Mouse (Mus musculus) ES-Bruce4 (cell line): Measurements from ENCODE around the gene Btn1a1. TPM values are rescaled to one million over a fixed set of nuclear protein-coding genes. Genes with fewer than 3 reads are reported as not detected.

ENCODE experiments used
- H3K27ac ChIP-seq: 2 replicates; pipeline ENCODE4 v1.5.1; 2012; ENCODE audit warnings: low read length, inconsistent platforms; ENCODE audit not compliant: insufficient read depth
- H3K27me3 ChIP-seq: 2 replicates; pipeline ENCODE4 v1.6.1; 2012; ENCODE audit warnings: mild to moderate bottlenecking, low read length, inconsistent platforms; ENCODE audit not compliant: control insufficient read depth, poor library complexity, insufficient read depth, severe bottlenecking
- H3K36me3 ChIP-seq: 2 replicates; pipeline ENCODE4 v1.6.1; 2012; ENCODE audit warnings: inconsistent platforms, mild to moderate bottlenecking, low read length, moderate library complexity; ENCODE audit not compliant: control insufficient read depth, poor library complexity, insufficient read depth, severe bottlenecking
- H3K4me1 ChIP-seq: one replicate; pipeline ENCODE4 v1.8.1; 2011; ENCODE audit warnings: low read length; ENCODE audit not compliant: control insufficient read depth, insufficient read depth
- H3K4me3 ChIP-seq: 2 replicates; pipeline ENCODE4 v1.5.1; 2011; ENCODE audit warnings: low read depth, mild to moderate bottlenecking, low read length
- H3K9ac ChIP-seq: 2 replicates; pipeline ENCODE4 v1.6.1; 2012; ENCODE audit warnings: low read depth, mild to moderate bottlenecking, inconsistent platforms; ENCODE audit not compliant: poor library complexity, severe bottlenecking
- H3K9me3 ChIP-seq: replicated peaks from 2 replicates; pipeline ENCODE4 v1.6.1; 2012; ENCODE audit warnings: mild to moderate bottlenecking, low read length, inconsistent platforms; ENCODE audit not compliant: control insufficient read depth, poor library complexity, insufficient read depth, severe bottlenecking
- CTCF ChIP-seq: IDR thresholded peaks from one replicate; pipeline ENCODE4 v1.8.1; 2011; ENCODE audit warnings: low read depth, low read length
- EP300 ChIP-seq: IDR thresholded peaks from 2 replicates; pipeline ENCODE4 v1.6.1; 2011; ENCODE audit warnings: low read depth, low read length; ENCODE audit not compliant: insufficient read depth
- POLR2A ChIP-seq: IDR thresholded peaks from one replicate; pipeline ENCODE4 v1.8.1; 2011; ENCODE audit warnings: low read length; ENCODE audit not compliant: insufficient read depth
- polyA plus RNA-seq: library from polyadenylated mRNA; stranded (reverse); fragments of >200 nt; gene quantifications from 2 replicates; pipeline ENCODE4 v1.2.4, GENCODE M21; 2011; ENCODE audit warnings: low read depth; ENCODE audit not compliant: missing spikeins, insufficient read depth, insufficient read length

Gene Btn1a1
- polyA plus RNA-seq, 1 experiment: 0.40 TPM

DNA sequence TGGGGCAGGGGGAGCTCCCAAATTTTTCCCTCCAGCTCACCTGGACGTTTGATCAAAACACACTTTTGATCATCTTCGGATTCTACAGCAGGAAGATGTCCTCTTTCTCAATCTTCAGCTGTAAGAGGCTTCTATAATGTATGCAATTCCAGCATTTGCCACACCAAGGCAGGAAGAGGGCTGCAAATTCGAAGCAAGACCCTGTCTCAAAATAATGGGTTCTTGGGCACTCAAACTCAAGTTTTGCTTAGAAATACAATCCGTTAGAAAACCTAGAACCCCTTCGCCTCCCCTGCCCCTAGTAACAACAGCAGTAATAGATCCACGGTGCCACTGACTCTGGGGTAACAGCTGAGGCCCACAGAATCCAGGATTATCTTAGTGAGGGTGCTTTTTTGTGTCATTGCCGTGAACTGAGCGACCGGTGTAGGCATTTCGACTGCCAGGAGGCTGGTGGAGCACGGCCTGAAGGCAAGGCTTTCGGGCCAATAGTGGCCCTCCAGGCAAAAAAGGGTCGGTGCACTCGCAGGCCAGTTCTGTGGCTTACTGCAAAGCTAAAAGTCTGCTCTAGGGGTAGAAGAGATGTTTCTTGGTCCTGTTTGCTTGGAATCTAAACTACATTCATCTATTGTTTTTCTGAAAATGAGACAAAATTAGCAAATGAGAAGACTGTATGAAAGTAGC lies 40.1 kb upstream of the Btn1a1 start:
- Histone ChIP-seq H3K27ac (peak overlapping the region; percentile 76), H3K4me1 (peaks cover 8% of the 10 kb centered on the region), H3K36me3 (no peaks in the 10 kb centered on the region), H3K4me3 (peak overlapping the region; percentile 79), H3K9me3 (no peaks in the 10 kb centered on the region), H3K27me3 (no peaks in the 10 kb centered on the region), H3K9ac (peak overlapping the region; percentile 71)
- TF ChIP-seq CTCF: no peak

DNA sequence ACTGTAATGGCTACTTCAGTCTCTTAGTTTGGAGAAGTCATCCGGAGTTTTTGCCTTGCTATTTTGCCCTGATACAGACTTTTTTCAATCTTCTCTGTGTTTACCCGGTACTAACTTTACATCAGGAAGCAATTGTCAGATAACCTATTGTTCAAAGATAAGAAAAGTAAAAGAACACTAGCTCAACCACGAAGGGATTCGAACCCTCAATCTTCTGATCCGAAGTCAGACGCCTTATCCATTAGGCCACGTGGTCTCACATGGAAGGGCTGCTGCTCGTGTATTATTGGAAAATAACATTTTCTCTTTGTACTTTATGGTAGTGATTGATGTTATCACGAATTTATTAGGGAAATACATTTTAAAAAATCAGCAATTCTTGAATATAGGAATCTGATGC lies 38.1 kb upstream of the Btn1a1 start:
- no peaks in the 10 kb centered on the region for H3K36me3 ChIP-seq
- peak overlapping the region; percentile 75; the same call in 1 of the 2 replicates for H3K9ac ChIP-seq
- peak overlapping the region; percentile 70; the same call in 1 of the 2 replicates for H3K27ac ChIP-seq
- TF ChIP-seq POLR2A (no peak), CTCF (no peak), EP300 (no peak)
- peak overlapping the region; percentile 10; the same call in 1 of the 2 replicates for H3K4me3 ChIP-seq
- H3K27me3 ChIP-seq: no peaks in the 10 kb centered on the region
- no peaks in the 10 kb centered on the region for H3K9me3 ChIP-seq
- peaks cover 5% of the 10 kb centered on the region for H3K4me1 ChIP-seq

DNA sequence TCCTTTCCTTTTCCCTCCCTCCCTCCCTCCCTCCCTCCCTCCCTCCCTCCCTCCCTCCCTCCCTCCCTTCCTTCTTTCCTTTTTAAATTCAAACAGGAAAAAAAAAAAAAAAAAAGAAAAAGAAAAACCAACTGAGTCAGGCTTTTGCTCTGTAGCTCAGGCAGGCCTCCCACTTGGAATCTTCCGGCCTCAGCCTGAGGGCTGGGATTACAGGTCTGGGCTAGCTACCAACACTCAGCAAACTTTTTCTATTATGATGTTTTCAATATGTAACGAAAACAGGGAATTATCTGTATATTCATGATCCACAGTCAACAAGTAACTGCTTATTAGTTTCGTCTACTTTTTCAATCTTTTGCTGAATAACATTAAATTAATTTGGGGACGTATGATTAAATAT lies 37.2 kb upstream of the Btn1a1 start:
- Histone ChIP-seq H3K4me1 (peaks cover 3% of the 10 kb centered on the region), H3K27ac (no peak overlapping the region)

DNA sequence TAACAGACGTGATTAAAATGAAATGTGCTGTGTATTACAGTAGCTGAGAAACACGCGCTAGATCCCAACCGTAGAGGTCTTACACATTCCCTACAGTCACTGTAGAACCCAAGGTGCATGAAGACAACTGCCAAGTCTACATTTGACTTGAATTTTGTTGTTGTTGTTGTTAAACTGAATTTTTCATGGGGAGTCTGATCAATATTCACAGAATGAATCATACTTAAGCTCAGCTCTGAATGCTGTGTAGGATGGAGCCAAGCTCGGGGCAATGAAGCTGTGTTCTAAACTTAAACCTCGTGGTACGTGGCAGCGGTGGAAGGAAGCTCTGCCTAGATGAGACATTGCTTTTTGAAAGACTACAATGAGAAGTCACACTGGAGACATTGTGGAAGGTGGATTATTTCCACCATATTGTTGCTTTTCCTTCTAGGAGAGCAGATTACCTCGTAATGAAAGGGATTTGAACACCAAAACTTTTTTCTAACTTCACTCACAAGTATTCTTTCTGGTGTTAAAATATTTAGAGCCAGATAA lies 36.4 kb upstream of the Btn1a1 start:
- H3K9me3 ChIP-seq: no peaks in the 10 kb centered on the region
- no peak for TF ChIP-seq POLR2A
- TF ChIP-seq EP300: no peak
- TF ChIP-seq CTCF: no peak
- H3K9ac ChIP-seq: peak overlapping the region; percentile 51
- H3K27ac ChIP-seq: peak overlapping the region; percentile 25
- no peaks in the 10 kb centered on the region for H3K27me3 ChIP-seq
- peak overlapping the region; percentile 70 for H3K4me3 ChIP-seq
- H3K36me3 ChIP-seq: no peaks in the 10 kb centered on the region
- peaks cover 3% of the 10 kb centered on the region for H3K4me1 ChIP-seq

More for the DNA sequence above, 37.2 kb upstream of the Btn1a1 start:
- Histone ChIP-seq H3K36me3 (no peaks in the 10 kb centered on the region), H3K9me3 (no peaks in the 10 kb centered on the region), H3K27me3 (no peaks in the 10 kb centered on the region), H3K4me3 (no peak overlapping the region), H3K9ac (0 out of 2 replicates have a peak overlapping the region, but pooled peaks have one; percentile 75)
- TF ChIP-seq POLR2A: no peak
- no peak for TF ChIP-seq EP300
- no peak for TF ChIP-seq CTCF

DNA sequence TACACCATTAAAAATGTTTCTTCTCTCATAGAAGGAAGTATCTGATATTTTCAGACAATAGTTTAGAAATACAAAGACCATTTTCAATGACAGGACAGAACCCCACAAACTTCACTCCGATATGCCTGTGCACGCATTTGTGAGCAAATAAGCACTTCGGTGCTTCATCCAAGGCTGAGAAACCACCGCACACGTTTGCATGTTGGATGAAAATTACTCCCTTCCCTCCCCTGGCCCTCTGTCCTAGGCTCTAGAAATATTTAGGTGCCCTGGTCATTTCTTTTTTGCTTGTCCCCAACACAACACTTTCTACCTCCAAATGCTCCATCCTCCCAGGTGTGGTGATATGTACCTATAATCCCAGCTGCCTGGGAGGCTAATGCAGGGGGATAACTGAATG lies 35.8 kb upstream of the Btn1a1 start:
- TF ChIP-seq EP300 (no peak), CTCF (no peak), POLR2A (no peak)
- Histone ChIP-seq H3K4me3 (peak overlapping the region; percentile 57), H3K9ac (peak overlapping the region; percentile 51), H3K4me1 (peaks cover 3% of the 10 kb centered on the region), H3K27me3 (no peaks in the 10 kb centered on the region), H3K36me3 (no peaks in the 10 kb centered on the region), H3K27ac (peak overlapping the region; percentile 30), H3K9me3 (no peaks in the 10 kb centered on the region)

DNA sequence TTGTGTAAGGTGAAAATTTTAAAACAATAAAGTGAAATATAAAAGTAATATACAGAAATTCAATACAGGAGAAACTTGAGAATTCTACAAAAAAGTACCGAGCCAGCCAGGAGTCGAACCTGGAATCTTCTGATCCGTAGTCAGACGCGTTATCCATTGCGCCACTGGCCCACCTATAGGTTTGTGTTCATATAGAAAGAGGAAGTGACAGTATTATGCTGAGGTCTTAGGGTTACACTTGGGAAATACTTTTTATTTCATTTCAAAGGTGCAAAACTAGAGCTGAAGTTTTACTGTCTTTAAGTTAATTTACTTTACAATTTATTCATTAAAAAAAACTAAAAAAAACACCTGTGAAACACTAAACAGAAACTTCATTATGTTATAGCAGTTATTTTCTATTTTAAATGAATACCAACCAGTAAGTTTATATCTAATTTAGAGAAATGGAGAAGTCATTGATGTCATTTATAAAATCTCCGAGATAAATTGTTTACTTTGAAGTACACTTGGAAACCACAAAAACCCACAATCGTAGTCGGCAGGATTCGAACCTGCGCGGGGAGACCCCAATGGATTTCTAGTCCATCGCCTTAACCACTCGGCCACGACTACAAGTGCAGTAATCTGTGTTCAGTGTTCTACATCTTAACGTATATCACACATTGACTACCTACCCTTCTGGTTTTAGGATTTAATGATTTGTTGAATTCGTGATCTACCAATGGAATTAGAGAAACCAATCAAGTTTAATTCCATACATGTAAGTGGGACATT lies 34.9 kb upstream of the Btn1a1 start:
- Histone ChIP-seq H3K4me3 (no peak overlapping the region), H3K27ac (no peak overlapping the region), H3K36me3 (no peaks in the 10 kb centered on the region), H3K4me1 (peaks cover 3% of the 10 kb centered on the region), H3K9ac (peak overlapping the region; percentile 51), H3K9me3 (no peaks in the 10 kb centered on the region), H3K27me3 (no peaks in the 10 kb centered on the region)
- TF ChIP-seq CTCF (no peak), EP300 (0 out of 2 replicates have a peak, but pooled peaks have one; percentile 33), POLR2A (no peak)
